Mouse (Mus musculus): ENCODE measurements around the gene Tns1. TPM values are rescaled to one million over a fixed set of nuclear protein-coding genes. Genes with fewer than 3 reads are reported as not detected.

Gene Tns1
- total and polyA plus RNA-seq, 2 experiments: 17.9 to 47.9 TPM

DNA sequence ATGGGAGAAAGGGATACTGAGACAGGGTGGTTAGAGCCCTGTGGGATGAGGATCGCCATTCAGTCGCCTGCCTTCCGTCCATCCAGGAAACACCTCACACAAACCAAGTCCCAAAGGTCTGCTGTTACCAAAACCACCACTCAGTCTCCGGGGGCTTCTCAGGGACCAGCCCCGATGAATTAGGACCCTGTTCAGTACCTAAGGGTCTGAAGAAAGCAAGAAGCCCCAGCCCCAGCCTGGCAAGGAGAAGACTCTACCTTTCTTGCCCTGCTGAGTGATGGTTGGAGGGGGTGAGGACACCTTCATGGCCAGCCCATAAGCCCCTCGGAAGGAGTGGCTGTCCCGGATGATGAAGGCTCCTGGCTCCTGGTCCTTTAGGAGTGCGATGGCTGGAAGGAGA, 203.5 kb downstream of the Tns1 start:
- Histone ChIP-seq H3K27ac (replicated peaks; ENCODE audit: insufficient read depth, low read depth, low read length) (no peak overlapping the region), H3K36me3 (ENCODE audit: control insufficient read depth, insufficient read depth, low read length) (peaks cover 91% of the 10 kb centered on the region), H3K79me2 (ENCODE audit: control insufficient read depth, insufficient read depth, low read length) (no peaks in the 10 kb centered on the region; the same call in 1 of the 2 replicates), H3K4me3 (ENCODE audit: insufficient read depth, low read depth, low read length) (no peak overlapping the region), H3K9ac (ENCODE audit: low read depth, low read length) (no peak overlapping the region), H3K27me3 (ENCODE audit: control insufficient read depth, insufficient read depth, low read length) (no peaks in the 10 kb centered on the region), H3K4me1 (ENCODE audit: control insufficient read depth, insufficient read depth, low read length) (peaks cover 3% of the 10 kb centered on the region; the same call in 1 of the 2 replicates)
- DNase-seq (ENCODE audit: extremely low read depth, low read depth, low spot score): no peak
- TF ChIP-seq POLR2A (IDR thresholded peaks at IDR 0.05; ENCODE audit: extremely low read depth, insufficient read depth, low read length) (no peak), CTCF (IDR thresholded peaks at IDR 0.05; ENCODE audit: low read depth, low read length) (no peak)
- 94% methylated on average over 8 of the region's 8 CpGs for WGBS

DNA sequence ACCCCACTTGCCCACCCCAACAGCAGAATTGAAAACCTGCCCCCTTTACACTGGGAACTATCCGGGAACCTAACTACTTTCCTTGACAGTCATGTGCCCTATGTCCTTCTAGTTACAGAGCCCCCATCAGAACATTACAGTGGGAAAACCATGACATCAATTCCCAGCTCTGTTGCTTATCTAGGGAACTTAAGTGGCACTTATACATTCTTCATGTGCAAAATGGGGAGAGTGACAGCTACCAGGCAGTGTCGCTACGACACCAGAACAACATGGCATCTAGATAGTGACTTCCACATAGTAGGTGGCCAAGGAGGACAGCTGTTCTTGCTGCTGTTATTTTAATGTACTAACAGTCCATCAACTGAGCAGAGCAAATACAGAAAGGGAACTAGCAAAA, 204.3 kb downstream of the Tns1 start:
- no peaks in the 10 kb centered on the region; the same call in 1 of the 2 replicates for H3K79me2 ChIP-seq (ENCODE audit: control insufficient read depth, insufficient read depth, low read length)
- no peak for DNase-seq (ENCODE audit: extremely low read depth, low read depth, low spot score)
- TF ChIP-seq CTCF (IDR thresholded peaks at IDR 0.05; ENCODE audit: low read depth, low read length) (no peak), POLR2A (IDR thresholded peaks at IDR 0.05; ENCODE audit: extremely low read depth, insufficient read depth, low read length) (no peak)
- peaks cover 3% of the 10 kb centered on the region; the same call in 1 of the 2 replicates for H3K4me1 ChIP-seq (ENCODE audit: control insufficient read depth, insufficient read depth, low read length)
- no peaks in the 10 kb centered on the region for H3K27me3 ChIP-seq (ENCODE audit: control insufficient read depth, insufficient read depth, low read length)
- no peak overlapping the region for H3K9ac ChIP-seq (ENCODE audit: low read depth, low read length)
- 97% methylated on average over 3 of the region's 3 CpGs for WGBS
- peaks cover 83% of the 10 kb centered on the region for H3K36me3 ChIP-seq (ENCODE audit: control insufficient read depth, insufficient read depth, low read length)
- H3K4me3 ChIP-seq (ENCODE audit: insufficient read depth, low read depth, low read length): no peak overlapping the region
- H3K27ac ChIP-seq (replicated peaks; ENCODE audit: insufficient read depth, low read depth, low read length): no peak overlapping the region

DNA sequence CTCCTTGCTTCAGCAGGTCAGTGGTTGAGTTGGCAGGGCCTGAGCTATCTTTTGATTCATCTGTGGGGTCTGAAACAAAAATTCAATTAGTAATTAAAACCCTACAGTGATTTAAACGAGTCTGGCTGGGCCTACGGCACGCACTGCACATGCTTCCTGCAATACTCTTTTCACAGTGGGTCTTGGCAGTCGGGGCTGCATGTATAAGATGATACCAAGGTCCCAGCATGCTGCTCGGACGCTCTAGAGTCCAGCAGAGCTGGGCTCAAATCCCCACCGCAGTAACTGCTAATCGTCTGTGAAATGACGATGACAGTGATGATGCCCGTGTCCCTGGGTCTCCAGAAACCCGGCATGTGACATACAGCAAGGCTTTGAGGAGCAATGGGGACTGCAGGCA, 206.2 kb downstream of the Tns1 start:
- Histone ChIP-seq H3K36me3 (ENCODE audit: control insufficient read depth, insufficient read depth, low read length) (peaks cover 71% of the 10 kb centered on the region), H3K4me1 (ENCODE audit: control insufficient read depth, insufficient read depth, low read length) (no peaks in the 10 kb centered on the region), H3K79me2 (ENCODE audit: control insufficient read depth, insufficient read depth, low read length) (no peaks in the 10 kb centered on the region; the same call in 1 of the 2 replicates), H3K27ac (replicated peaks; ENCODE audit: insufficient read depth, low read depth, low read length) (no peak overlapping the region), H3K4me3 (ENCODE audit: insufficient read depth, low read depth, low read length) (no peak overlapping the region), H3K27me3 (ENCODE audit: control insufficient read depth, insufficient read depth, low read length) (no peaks in the 10 kb centered on the region), H3K9ac (ENCODE audit: low read depth, low read length) (no peak overlapping the region)
- TF ChIP-seq CTCF (IDR thresholded peaks at IDR 0.05; ENCODE audit: low read depth, low read length) (no peak), POLR2A (IDR thresholded peaks at IDR 0.05; ENCODE audit: extremely low read depth, insufficient read depth, low read length) (no peak)
- WGBS: 92% methylated on average over 11 of the region's 11 CpGs
- DNase-seq (ENCODE audit: extremely low read depth, low read depth, low spot score): no peak

DNA sequence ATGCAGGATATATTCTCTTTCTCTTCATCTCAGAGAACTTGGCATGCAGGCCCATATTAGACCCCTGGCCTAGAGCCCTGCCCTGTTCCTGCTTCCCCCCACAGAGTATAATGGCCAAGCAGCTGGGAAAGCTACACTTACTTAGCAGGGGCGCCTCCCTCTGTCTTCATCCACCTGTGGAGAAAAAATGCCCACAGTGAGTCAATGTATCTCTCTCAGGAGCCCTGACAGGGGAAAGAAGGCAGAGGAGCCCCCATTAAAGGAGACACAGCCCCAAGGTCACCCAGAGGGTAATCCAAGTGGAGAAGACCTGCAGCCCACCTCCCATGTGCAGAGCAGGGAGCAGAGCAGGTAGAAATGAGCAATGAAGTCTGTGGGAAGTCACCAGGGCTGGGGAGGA, 208.0 kb downstream of the Tns1 start:
- no peak overlapping the region for H3K4me3 ChIP-seq (ENCODE audit: insufficient read depth, low read depth, low read length)
- no peak for DNase-seq (ENCODE audit: extremely low read depth, low read depth, low spot score)
- H3K36me3 ChIP-seq (ENCODE audit: control insufficient read depth, insufficient read depth, low read length): peaks cover 54% of the 10 kb centered on the region
- no peaks in the 10 kb centered on the region for H3K4me1 ChIP-seq (ENCODE audit: control insufficient read depth, insufficient read depth, low read length)
- no peaks in the 10 kb centered on the region for H3K27me3 ChIP-seq (ENCODE audit: control insufficient read depth, insufficient read depth, low read length)
- no peaks in the 10 kb centered on the region; the same call in 1 of the 2 replicates for H3K79me2 ChIP-seq (ENCODE audit: control insufficient read depth, insufficient read depth, low read length)
- WGBS: 96% methylated on average over 1 of the region's 1 CpGs
- no peak overlapping the region for H3K9ac ChIP-seq (ENCODE audit: low read depth, low read length)
- no peak for TF ChIP-seq POLR2A (IDR thresholded peaks at IDR 0.05; ENCODE audit: extremely low read depth, insufficient read depth, low read length)
- no peak for TF ChIP-seq CTCF (IDR thresholded peaks at IDR 0.05; ENCODE audit: low read depth, low read length)
- H3K27ac ChIP-seq (replicated peaks; ENCODE audit: insufficient read depth, low read depth, low read length): no peak overlapping the region

- DNase-seq (ENCODE audit: extremely low read depth, low read depth, low spot score): no peak
- TF ChIP-seq CTCF (IDR thresholded peaks at IDR 0.05; ENCODE audit: low read depth, low read length) (no peak), POLR2A (IDR thresholded peaks at IDR 0.05; ENCODE audit: extremely low read depth, insufficient read depth, low read length) (no peak)
- no peaks in the 10 kb centered on the region for H3K27me3 ChIP-seq (ENCODE audit: control insufficient read depth, insufficient read depth, low read length)
- 68% methylated on average over 8 of the region's 8 CpGs for WGBS
- peaks cover 46% of the 10 kb centered on the region for H3K36me3 ChIP-seq (ENCODE audit: control insufficient read depth, insufficient read depth, low read length)
- no peak overlapping the region for H3K4me3 ChIP-seq (ENCODE audit: insufficient read depth, low read depth, low read length)
- H3K9ac ChIP-seq (ENCODE audit: low read depth, low read length): no peak overlapping the region
- H3K79me2 ChIP-seq (ENCODE audit: control insufficient read depth, insufficient read depth, low read length): no peaks in the 10 kb centered on the region; the same call in 1 of the 2 replicates
- no peak overlapping the region for H3K27ac ChIP-seq (replicated peaks; ENCODE audit: insufficient read depth, low read depth, low read length)
- H3K4me1 ChIP-seq (ENCODE audit: control insufficient read depth, insufficient read depth, low read length): no peaks in the 10 kb centered on the region
Measured at GRCm38 (mm10) chr1:73915218-73916070, 208.8 kb downstream of the Tns1 start.

DNA sequence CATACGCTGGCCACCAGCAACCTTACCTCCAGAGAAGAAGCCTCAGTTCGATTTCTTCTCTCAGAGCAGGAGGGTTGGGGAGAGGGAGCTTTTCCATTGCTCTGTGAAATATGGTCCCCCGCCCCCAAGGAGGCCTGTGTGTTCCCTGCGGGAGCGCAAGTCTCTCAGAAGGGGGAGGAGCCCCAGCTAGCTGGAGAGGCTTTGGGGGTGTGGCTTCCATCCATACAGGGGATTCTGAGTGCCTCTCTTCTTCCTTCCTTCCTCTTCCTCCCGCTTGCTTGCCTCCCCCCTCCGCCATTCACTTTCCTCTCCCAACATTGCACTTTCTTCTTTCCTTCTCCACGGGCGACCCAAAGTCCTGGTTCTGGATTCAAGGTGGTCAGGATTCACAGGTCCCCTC, 210.2 kb downstream of the Tns1 start:
- H3K27ac ChIP-seq (replicated peaks; ENCODE audit: insufficient read depth, low read depth, low read length): no peak overlapping the region
- no peak overlapping the region for H3K9ac ChIP-seq (ENCODE audit: low read depth, low read length)
- DNase-seq (ENCODE audit: extremely low read depth, low read depth, low spot score): no peak
- no peaks in the 10 kb centered on the region for H3K4me1 ChIP-seq (ENCODE audit: control insufficient read depth, insufficient read depth, low read length)
- no peaks in the 10 kb centered on the region for H3K79me2 ChIP-seq (ENCODE audit: control insufficient read depth, insufficient read depth, low read length)
- H3K27me3 ChIP-seq (ENCODE audit: control insufficient read depth, insufficient read depth, low read length): no peaks in the 10 kb centered on the region
- H3K4me3 ChIP-seq (ENCODE audit: insufficient read depth, low read depth, low read length): no peak overlapping the region
- TF ChIP-seq POLR2A (IDR thresholded peaks at IDR 0.05; ENCODE audit: extremely low read depth, insufficient read depth, low read length): no peak
- no peak for TF ChIP-seq CTCF (IDR thresholded peaks at IDR 0.05; ENCODE audit: low read depth, low read length)
- WGBS: 66% methylated on average over 9 of the region's 9 CpGs
- H3K36me3 ChIP-seq (ENCODE audit: control insufficient read depth, insufficient read depth, low read length): peaks cover 33% of the 10 kb centered on the region

Measured in liver, adult 2 months (tissue).